Mouse (Mus musculus): ENCODE measurements around the gene Sat2. TPM values are rescaled to one million over a fixed set of nuclear protein-coding genes. Genes with fewer than 3 reads are reported as not detected.

Gene Sat2
- polyA plus RNA-seq (2016; fragmentation: Nextera tagmentation; extraction: Ambion mirVana) = 16.5 and 17.4 TPM in 2 replicates

DNA sequence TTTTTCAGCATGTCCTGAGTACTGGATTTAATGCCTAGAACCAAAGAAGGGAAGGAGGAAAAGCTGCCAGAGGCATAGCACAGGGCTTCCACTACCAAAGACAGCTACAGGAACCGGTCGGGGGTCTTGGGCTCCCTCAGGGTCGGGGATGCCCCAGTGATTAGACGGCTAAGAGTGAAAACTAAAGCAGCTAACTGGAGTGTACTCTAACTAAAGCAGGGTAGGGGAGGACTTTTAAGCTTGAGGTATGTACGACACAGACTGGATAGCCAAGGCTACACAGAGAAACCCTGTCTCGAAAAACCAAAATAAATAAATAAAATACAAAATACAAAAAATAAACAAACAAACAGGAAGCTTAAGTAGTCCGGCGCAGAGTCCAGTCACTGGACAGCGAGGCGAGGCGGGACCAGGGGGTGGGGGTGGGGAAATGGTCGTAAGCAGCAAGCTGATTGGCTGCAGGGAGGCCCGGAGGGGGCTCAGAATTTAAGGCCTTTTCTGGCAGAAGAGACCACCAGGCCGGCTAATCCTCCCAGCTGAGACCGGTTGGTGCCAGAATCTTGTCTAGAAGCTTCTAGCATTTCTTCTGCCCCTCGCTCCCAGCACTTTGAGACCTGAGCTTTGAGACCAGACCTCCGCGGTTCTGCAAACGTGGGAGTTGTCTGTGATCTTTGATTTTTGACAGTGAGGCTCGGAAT is at the start of gene Sat2:
Gene Sat2, plus strand, starts transcription at position 454 of the 698 bp plus-strand sequence.
- Histone ChIP-seq H3K4me1 (replicated peaks) (peaks cover 17% of the 10 kb centered on the region), H3K4me2 (peak within 1 kb of the TSS; percentile 86), H3K36me3 (no peaks in the 10 kb centered on the region), H3K27me3 (replicated peaks) (0 out of 2 replicates have a peak, but pooled peaks cover 5% of the 10 kb centered on the region), H3K9me3 (replicated peaks) (no peaks in the 10 kb centered on the region), H3K27ac (ENCODE audit: poor library complexity, severe bottlenecking) (peak within 1 kb of the TSS; percentile 59; the same call in 1 of the 2 replicates), H3K9ac (peak within 1 kb of the TSS; percentile 81), H3K4me3 (peak within 1 kb of the TSS; percentile 64)
- 2% methylated on average over 20 of the region's 20 CpGs for WGBS
- ATAC-seq (ENCODE audit: insufficient number of reproducible peaks, low FRiP score) = peak; percentile 84

DNA sequence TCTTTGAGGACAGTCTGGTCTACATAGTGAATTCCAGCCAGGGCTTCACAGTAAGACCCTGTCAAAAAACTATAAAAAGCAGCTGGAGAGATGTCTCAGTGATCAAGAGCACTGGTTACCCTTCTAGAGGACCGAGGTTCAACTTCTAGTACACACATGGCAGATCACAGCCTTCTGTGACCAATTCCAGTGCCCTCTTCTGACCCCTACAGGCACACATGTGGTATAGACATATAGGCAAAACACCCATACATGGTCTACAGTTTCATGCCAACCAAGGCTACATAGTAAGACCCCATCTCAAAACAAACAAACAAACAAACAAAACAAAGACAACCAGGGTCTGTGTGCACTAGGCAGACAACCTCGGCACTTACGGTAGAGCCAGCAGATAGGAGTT is 46.6 kb upstream of the Sat2 start:
- no peak for ATAC-seq (ENCODE audit: insufficient number of reproducible peaks, low FRiP score)
- H3K27ac ChIP-seq (ENCODE audit: poor library complexity, severe bottlenecking) = no peak overlapping the region
- H3K9me3 ChIP-seq (replicated peaks) = no peaks in the 10 kb centered on the region
- H3K36me3 ChIP-seq = peaks cover 45% of the 10 kb centered on the region
- H3K27me3 ChIP-seq (replicated peaks) = no peaks in the 10 kb centered on the region
- no peak overlapping the region for H3K4me2 ChIP-seq
- no peak overlapping the region for H3K9ac ChIP-seq
- H3K4me1 ChIP-seq (replicated peaks) = peaks cover 24% of the 10 kb centered on the region
- no peak overlapping the region for H3K4me3 ChIP-seq
- WGBS = 57% methylated on average over 3 of the region's 3 CpGs

DNA sequence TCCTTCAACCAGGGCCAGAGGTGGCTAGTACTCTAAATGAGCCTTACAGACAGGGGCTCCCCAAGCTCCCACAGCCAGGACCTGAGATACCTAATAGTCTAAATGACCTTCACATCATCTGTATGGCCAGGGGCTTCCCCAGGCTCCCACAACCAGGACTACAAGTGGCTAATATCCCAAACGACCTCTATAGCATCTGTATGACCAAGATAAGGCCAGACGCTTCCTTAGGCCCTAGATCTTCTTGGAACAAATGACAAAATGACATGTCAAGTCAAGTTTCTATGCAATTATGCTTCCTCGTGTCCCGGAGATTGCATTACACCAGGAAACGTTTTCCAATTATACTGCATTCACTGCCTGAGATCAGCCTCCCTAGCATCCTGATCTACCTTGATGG is 45.5 kb upstream of the Sat2 start:
- no peak overlapping the region for H3K4me2 ChIP-seq
- no peak for ATAC-seq (ENCODE audit: insufficient number of reproducible peaks, low FRiP score)
- peaks cover 34% of the 10 kb centered on the region for H3K36me3 ChIP-seq
- 62% methylated on average over 5 of the region's 5 CpGs for WGBS
- no peak overlapping the region for H3K9ac ChIP-seq
- no peaks in the 10 kb centered on the region for H3K9me3 ChIP-seq (replicated peaks)
- H3K4me1 ChIP-seq (replicated peaks) = peaks cover 24% of the 10 kb centered on the region
- H3K4me3 ChIP-seq = no peak overlapping the region
- no peaks in the 10 kb centered on the region for H3K27me3 ChIP-seq (replicated peaks)
- H3K27ac ChIP-seq (ENCODE audit: poor library complexity, severe bottlenecking) = no peak overlapping the region

DNA sequence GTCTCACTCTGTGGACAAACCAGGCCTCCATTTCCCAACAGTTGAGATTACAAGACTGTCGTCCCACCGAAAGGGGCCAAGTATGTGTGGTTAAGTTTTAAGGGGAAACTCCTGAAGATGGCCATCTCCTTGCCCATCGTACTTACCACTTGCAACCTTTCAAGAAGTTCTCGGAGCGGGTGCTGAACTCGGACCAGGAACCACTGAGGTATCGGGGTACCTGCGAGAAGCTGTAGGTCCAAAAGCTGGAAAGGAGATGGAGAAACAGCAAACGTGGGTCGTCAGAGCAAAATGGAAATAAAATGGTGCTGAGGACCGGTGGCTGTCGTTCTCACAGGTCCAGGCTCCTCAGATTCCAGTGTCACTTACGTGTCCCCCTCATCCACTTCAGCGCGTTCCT is 43.5 kb upstream of the Sat2 start:
- no peaks in the 10 kb centered on the region for H3K27me3 ChIP-seq (replicated peaks)

DNA sequence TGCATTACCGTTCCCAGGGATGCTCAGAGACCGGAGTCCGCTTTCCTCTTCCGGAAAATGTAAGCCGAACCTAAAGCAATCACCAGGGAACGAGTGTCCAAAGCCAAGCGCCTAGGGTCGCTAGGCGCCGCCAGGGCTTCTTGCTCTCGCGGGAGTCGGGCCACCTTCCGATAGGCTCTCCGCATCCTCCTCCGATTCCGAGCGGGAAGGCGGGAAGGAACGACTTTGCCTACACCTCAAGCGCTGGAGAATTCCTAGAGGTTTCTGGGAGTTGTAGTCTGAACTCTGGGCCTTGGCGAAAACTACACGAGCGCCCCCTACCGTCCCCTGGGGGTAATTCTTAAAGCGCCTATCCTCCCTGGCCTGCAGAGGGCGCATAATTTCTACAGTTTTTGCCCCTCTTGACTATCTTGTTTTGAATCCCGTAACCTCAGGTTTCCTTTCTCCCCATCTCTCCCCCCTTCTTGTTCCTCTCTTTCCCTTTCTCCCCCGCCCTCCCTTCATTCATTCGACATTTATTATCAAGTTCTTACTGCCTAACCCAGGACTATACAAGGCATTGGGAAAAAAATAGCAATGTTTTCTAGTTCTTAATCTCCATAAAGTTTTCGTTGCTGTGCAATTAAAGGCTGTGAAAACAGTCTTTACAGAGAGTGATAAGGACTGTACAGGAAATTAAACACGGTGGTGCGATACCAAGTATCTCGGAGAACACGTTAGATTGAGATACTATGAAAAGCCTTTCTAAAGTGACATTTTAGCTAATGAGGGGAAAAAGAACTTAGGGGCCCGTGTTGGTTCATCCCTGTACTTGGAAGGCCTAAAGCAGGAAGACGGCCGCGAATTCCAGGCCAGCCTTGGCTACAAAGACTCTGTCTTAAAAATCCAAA is 42.5 kb upstream of the Sat2 start:
- ATAC-seq (ENCODE audit: insufficient number of reproducible peaks, low FRiP score) = peak; percentile 84
- H3K4me3 ChIP-seq = peak overlapping the region; percentile 92
- peak overlapping the region; percentile 92 for H3K4me2 ChIP-seq
- peaks cover 34% of the 10 kb centered on the region for H3K4me1 ChIP-seq (replicated peaks)
- 1% methylated on average over 39 of the region's 39 CpGs for WGBS
- H3K9me3 ChIP-seq (replicated peaks) = no peaks in the 10 kb centered on the region
- peak overlapping the region; percentile 95 for H3K9ac ChIP-seq
- H3K27ac ChIP-seq (ENCODE audit: poor library complexity, severe bottlenecking) = peak overlapping the region; percentile 95
- no peaks in the 10 kb centered on the region for H3K27me3 ChIP-seq (replicated peaks)
- peaks cover 16% of the 10 kb centered on the region for H3K36me3 ChIP-seq

More for the DNA sequence above, 43.5 kb upstream of the Sat2 start:
- peak overlapping the region; percentile 92 for H3K4me3 ChIP-seq
- 8% methylated on average over 15 of the region's 15 CpGs for WGBS
- H3K9ac ChIP-seq = peak overlapping the region; percentile 86
- no peak for ATAC-seq (ENCODE audit: insufficient number of reproducible peaks, low FRiP score)
- peaks cover 21% of the 10 kb centered on the region; the same call in 1 of the 2 replicates for H3K36me3 ChIP-seq
- H3K4me2 ChIP-seq = peak overlapping the region; percentile 92
- peaks cover 34% of the 10 kb centered on the region for H3K4me1 ChIP-seq (replicated peaks)
- H3K27ac ChIP-seq (ENCODE audit: poor library complexity, severe bottlenecking) = no peak overlapping the region
- no peaks in the 10 kb centered on the region for H3K9me3 ChIP-seq (replicated peaks)

DNA sequence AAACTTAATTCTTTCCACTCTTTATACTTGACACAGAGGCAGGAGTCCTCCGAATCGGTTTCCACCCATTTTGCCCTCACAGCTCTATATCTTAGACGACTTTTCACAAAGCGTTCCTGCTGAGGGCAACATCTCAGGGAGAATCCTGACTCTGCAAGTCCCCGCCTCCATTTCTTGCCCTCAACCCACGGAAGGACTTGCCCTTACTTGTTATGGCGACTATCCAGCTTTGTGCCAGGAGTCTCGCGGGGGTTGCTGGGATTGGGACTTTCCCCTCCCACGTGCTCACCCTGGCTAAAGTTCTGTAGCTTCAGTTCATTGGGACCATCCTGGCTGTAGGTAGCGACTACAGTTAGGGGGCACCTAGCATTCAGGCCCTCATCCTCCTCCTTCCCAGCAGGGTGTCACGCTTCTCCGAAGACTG is 41.7 kb upstream of the Sat2 start, which contains the start of the genes Wrap53 and Trp53:
Gene Wrap53, minus strand, starts transcription at position 165 of the 424 bp plus-strand sequence.
Gene Trp53, plus strand, starts transcription at position 269 of the 424 bp plus-strand sequence.
- Histone ChIP-seq H3K4me1 (replicated peaks) (peaks cover 35% of the 10 kb centered on the region), H3K27ac (ENCODE audit: poor library complexity, severe bottlenecking) (peak within 1 kb of the TSS; percentile 95), H3K36me3 (peaks cover 9% of the 10 kb centered on the region), H3K27me3 (replicated peaks) (no peaks in the 10 kb centered on the region), H3K4me3 (peak within 1 kb of the TSS; percentile 92), H3K9ac (peak within 1 kb of the TSS; percentile 95), H3K9me3 (replicated peaks) (no peaks in the 10 kb centered on the region), H3K4me2 (peak within 1 kb of the TSS; percentile 92)
- peak; percentile 70 for ATAC-seq (ENCODE audit: insufficient number of reproducible peaks, low FRiP score)
- 0% methylated on average over 13 of the region's 13 CpGs for WGBS

DNA sequence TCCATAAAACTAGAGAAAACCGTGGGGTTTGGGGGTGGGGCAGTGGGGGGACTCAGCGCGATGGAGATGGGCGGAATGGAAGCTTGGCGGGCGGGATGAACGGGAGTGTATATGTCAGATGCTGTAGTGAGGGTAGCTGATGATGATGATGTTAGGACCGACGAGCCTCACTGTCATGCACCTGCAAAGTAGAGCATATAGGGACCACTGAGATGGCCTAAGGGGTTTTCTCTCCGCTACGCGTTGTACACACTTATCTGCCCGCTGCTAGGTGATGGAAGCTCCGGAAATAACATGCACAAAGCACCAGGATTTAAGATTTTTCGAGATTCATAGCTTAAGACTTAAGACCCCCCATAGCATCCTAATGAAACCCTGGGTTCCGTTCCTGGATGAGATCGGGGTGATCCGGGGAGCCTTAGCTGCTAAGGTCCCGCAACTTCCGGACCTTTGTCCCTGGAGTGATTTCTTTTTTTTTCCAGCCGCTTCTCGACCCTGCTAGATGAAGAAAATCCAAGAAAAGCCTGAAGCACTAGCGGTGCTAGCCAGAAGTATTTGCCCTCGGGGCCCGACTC is 41.2 kb upstream of the Sat2 start:
- H3K4me2 ChIP-seq = peak overlapping the region; percentile 92
- H3K4me3 ChIP-seq = peak overlapping the region; percentile 92
- peak overlapping the region; percentile 95 for H3K9ac ChIP-seq
- H3K4me1 ChIP-seq (replicated peaks) = peaks cover 39% of the 10 kb centered on the region
- under 1% methylated on average over 25 of the region's 25 CpGs for WGBS
- no peak for ATAC-seq (ENCODE audit: insufficient number of reproducible peaks, low FRiP score)
- H3K27ac ChIP-seq (ENCODE audit: poor library complexity, severe bottlenecking) = peak overlapping the region; percentile 95
- H3K36me3 ChIP-seq = peaks cover 8% of the 10 kb centered on the region
- H3K9me3 ChIP-seq (replicated peaks) = no peaks in the 10 kb centered on the region
- no peaks in the 10 kb centered on the region for H3K27me3 ChIP-seq (replicated peaks)

DNA sequence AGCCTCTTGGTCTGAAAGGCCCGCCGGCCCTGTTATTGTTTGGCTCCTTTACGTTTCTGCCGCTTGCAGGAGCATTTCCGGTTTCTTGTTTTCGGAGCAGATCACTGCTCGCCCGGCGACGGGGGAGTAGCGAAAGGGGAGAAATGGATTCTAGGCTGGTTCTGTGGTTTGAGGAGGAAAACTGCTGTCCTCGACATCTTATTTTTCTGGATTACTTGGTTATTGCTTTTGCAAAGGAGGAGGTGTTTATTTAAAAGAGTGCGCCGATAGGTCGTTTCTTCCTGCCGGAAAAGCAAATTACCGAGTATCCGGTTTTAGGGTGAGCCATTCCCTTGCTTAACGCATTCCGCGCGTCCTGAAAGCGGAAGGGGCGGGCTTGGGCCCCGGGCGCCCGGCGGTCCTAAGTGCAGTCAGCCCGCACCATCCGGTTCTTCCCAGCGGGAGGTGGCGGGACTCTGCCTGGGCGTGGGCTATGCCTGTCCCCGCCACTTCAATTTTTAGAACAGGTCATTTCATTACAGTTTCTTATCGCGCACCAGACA is 40.6 kb upstream of the Sat2 start:
- peaks cover 6% of the 10 kb centered on the region for H3K36me3 ChIP-seq
- H3K4me3 ChIP-seq = peak overlapping the region; percentile 92
- peaks cover 44% of the 10 kb centered on the region for H3K4me1 ChIP-seq (replicated peaks)
- ATAC-seq (ENCODE audit: insufficient number of reproducible peaks, low FRiP score) = peak; percentile 88
- no peaks in the 10 kb centered on the region for H3K27me3 ChIP-seq (replicated peaks)
- peak overlapping the region; percentile 92 for H3K4me2 ChIP-seq
- peak overlapping the region; percentile 95 for H3K27ac ChIP-seq (ENCODE audit: poor library complexity, severe bottlenecking)
- H3K9ac ChIP-seq = peak overlapping the region; percentile 95
- H3K9me3 ChIP-seq (replicated peaks) = no peaks in the 10 kb centered on the region
- WGBS = under 1% methylated on average over 36 of the region's 36 CpGs

DNA sequence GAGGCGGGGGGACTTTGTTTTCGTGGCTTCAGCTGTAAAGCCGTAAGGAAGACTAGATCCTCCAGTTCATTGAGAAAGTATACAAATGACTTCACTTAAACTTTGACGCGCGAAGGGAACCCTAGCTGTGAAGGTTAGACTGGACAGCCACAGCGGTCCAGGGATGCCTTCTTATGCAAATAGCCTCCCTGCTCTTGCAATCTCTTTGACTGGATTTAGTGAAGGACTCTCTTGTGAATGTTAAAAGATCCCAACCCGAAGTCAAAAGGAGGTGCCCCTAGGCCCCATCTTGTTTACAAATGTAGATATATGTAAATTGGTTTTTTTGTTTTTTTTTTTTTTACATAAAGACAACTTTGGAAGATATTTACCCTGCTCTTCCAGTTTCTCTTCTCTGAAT is 40.0 kb upstream of the Sat2 start:
- Histone ChIP-seq H3K9ac (peak overlapping the region; percentile 95), H3K9me3 (replicated peaks) (no peaks in the 10 kb centered on the region), H3K27ac (ENCODE audit: poor library complexity, severe bottlenecking) (peak overlapping the region; percentile 95), H3K27me3 (replicated peaks) (no peaks in the 10 kb centered on the region), H3K4me2 (peak overlapping the region; percentile 92), H3K4me3 (peak overlapping the region; percentile 92), H3K4me1 (replicated peaks) (peaks cover 44% of the 10 kb centered on the region), H3K36me3 (peaks cover 7% of the 10 kb centered on the region)
- no peak for ATAC-seq (ENCODE audit: insufficient number of reproducible peaks, low FRiP score)
- 1% methylated on average over 8 of the region's 8 CpGs for WGBS

DNA sequence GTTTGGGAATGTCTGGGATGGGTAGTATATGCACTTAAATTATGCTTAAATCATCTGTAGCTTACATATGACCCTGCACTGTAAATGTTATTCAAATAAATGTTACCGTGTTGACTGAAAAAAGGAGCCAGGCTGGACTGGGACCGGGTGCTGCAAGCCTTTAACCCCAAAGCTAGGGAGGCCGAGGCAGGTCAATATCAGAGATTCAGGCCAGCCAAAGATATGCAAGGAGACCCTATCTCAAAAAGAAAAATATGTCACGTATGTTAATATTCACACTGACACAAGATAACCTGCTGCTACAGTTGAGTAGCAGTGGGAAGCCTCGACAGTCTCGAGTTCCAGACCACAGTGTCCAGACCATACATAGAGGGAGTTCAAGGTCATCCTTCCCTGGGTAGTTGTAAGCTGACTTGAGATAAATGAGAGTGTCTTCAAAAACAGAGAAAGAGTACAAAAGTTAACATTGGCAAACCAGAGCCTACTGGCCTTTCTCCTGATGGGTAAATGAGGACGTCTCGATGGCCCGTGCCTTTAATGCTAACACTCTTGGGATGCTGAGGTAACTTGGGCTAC is 39.5 kb upstream of the Sat2 start:
- Histone ChIP-seq H3K27ac (ENCODE audit: poor library complexity, severe bottlenecking) (no peak overlapping the region; the same call in 1 of the 2 replicates), H3K4me1 (replicated peaks) (peaks cover 39% of the 10 kb centered on the region), H3K9me3 (replicated peaks) (no peaks in the 10 kb centered on the region), H3K4me3 (peak overlapping the region; percentile 92), H3K4me2 (peak overlapping the region; percentile 92), H3K27me3 (replicated peaks) (no peaks in the 10 kb centered on the region), H3K9ac (peak overlapping the region; percentile 63), H3K36me3 (peaks cover 12% of the 10 kb centered on the region)
- WGBS = 58% methylated on average over 9 of the region's 9 CpGs
- ATAC-seq (ENCODE audit: insufficient number of reproducible peaks, low FRiP score) = no peak

Measured in heart, embryonic 12.5 days (tissue).